Mouse (Mus musculus): Measurements from ENCODE around the gene Myh11. TPM values are rescaled to one million over a fixed set of nuclear protein-coding genes. Genes with fewer than 3 reads are reported as not detected.
A peak's percentile ranks its signal among the peaks of the same experiment; 100 is the strongest.

Myh11 gene
- polyA plus RNA-seq, 1 experiment from 2014 or later, result 0.18 TPM

- no peaks in the 10 kb centered on the region for H3K27me3 ChIP-seq (ENCODE audit: control insufficient read depth, insufficient read depth, low read length)
- no peak overlapping the region for H3K9ac ChIP-seq (ENCODE audit: low read length)
- no peak for ATAC-seq (ENCODE audit: low FRiP score)
- no peaks in the 10 kb centered on the region for H3K4me1 ChIP-seq (ENCODE audit: control insufficient read depth, insufficient read depth, low read length)
- peaks cover 20% of the 10 kb centered on the region for H3K36me3 ChIP-seq (ENCODE audit: control insufficient read depth, insufficient read depth, low read length)
- no peaks in the 10 kb centered on the region for H3K9me3 ChIP-seq (ENCODE audit: control insufficient read depth, low read length)
- no peak overlapping the region for H3K27ac ChIP-seq (ENCODE audit: low read depth, low read length)
- H3K4me2 ChIP-seq, result no peak overlapping the region
- no peak overlapping the region for H3K4me3 ChIP-seq (ENCODE audit: low read depth, low read length)
- no peak for DNase-seq (ENCODE audit: low spot score, missing footprints)
Measured at GRCm38 (mm10) chr16:14147712-14148111, 143.5 kb downstream of the Myh11 start.

MicroRNA genes within 50 kb of the gene (microRNA counts, 519-probe panel; counts per million panel counts)
- 5,130 counts per million, percentile 58 among the panel's probes with 10 or more counts for microRNA mmu-miR-484

Small RNAs within 50 kb of the gene (microRNA-seq; reads per million reads assigned to microRNA genes)
- 2,770 reads per million, percentile 86 among the genes with 10 or more reads in this experiment for gene Mir484

Other genes starting within 250 kb of the Myh11 start
- gene Nde1, start 128.1 kb downstream of the Myh11 start, polyA plus RNA-seq (2014; fragmentation: Nextera tagmentation; extraction: Ambion mirVana), result 176 and 181 TPM in 2 replicates
- gene Marf1, start 128.0 kb downstream of the Myh11 start, polyA plus RNA-seq (2014; fragmentation: Nextera tagmentation; extraction: Ambion mirVana), result 17.4 and 17.6 TPM in 2 replicates
- 174 and 194 TPM in 2 replicates for gene Fopnl, start 26.0 kb upstream of the Myh11 start, polyA plus RNA-seq (2014; fragmentation: Nextera tagmentation; extraction: Ambion mirVana)
- 4.5 and 5.4 TPM in 2 replicates for gene Abcc1, start 70.2 kb upstream of the Myh11 start, polyA plus RNA-seq (2014; fragmentation: Nextera tagmentation; extraction: Ambion mirVana)